19 mouse cellular contexts compared by ENCODE assay signal in the genomic region with DNA sequence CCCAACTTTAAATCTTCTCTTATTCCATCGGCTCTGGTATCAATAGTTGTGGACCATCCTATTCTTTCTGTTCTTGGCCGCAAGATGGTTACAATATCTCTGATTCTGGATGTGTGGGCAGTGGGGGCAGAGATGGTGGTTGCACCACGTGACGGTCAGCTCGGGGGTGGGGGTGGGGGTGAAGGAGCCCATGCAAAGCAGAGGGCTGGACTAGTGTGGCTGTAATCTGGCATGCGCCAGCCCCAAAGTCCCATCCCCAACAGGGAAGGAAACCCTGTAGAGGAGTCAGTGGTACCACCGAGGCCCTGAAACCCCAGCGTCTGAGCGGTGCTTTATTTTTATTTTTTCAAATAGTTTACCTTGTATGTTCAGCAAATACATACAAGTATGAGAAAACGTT. TPM values are rescaled to one million over a fixed set of nuclear protein-coding genes. Genes with fewer than 3 reads are reported as not detected.
"Had no signal": no experiment of that assay in that cellular context is flagged by ENCODE, and none has a peak within 500 bp of the region (broad histone marks: within the 10 kb centered on the region; RNA-seq: fewer than 3 reads in every experiment).

No protein-coding gene starts in this region.

- H3K4me1 ChIP-seq: limb, embryonic 15.5 days; liver, embryonic 12.5 days had no signal

- H3K27ac ChIP-seq: kidney, postnatal 0 days; limb, embryonic 15.5 days; liver, embryonic 12.5 days; stomach, postnatal 0 days had no signal

- H3K36me3 ChIP-seq: limb, embryonic 15.5 days; liver, embryonic 12.5 days had no signal

- H3K9ac ChIP-seq: limb, embryonic 15.5 days; liver, embryonic 12.5 days; lung, embryonic 14.5 days had no signal

- ATAC-seq: liver, embryonic 12.5 days had no signal

- DNase-seq: kidney, adult 8-10 months; kidney, postnatal 36 days; layer of hippocampus, adult 9-11 months; layer of hippocampus, postnatal 36 days; lung, embryonic 14.5 days; lung, postnatal 10 days; lung, postnatal 4 days; right cerebral cortex, adult 18-20 months; right cerebral cortex, postnatal 25 days; thymus, postnatal 4 days had no signal

- H3K4me2 ChIP-seq: limb, embryonic 15.5 days; liver, embryonic 12.5 days; lung, embryonic 14.5 days had no signal

- H3K4me3 ChIP-seq: limb, embryonic 15.5 days; liver, embryonic 12.5 days; myocyte had no signal

- H3K9me3 ChIP-seq: limb, embryonic 15.5 days; liver, embryonic 12.5 days had no signal

RNA-seq across cellular contexts. Expression of a gene that starts 12.9 kb away (rescaled TPM):
- total RNA-seq: megakaryocyte, adult 5-6 weeks had no signal
- polyA plus RNA-seq: kidney, postnatal 0 days; limb, embryonic 11.5 days; limb, embryonic 15.5 days; liver, embryonic 12.5 days; liver, embryonic 16.5 days; myocyte; small intestine, adult 2 months; stomach, postnatal 0 days had no signal
